Mouse (Mus musculus): Measurements from ENCODE around the gene Gm28919. TPM values are rescaled to one million over a fixed set of nuclear protein-coding genes. Genes with fewer than 3 reads are reported as not detected.
"Not testable (repeated sequence)": the region's sequence is repeated elsewhere in the genome, so short reads cannot be mapped to it uniquely, and the experiment has no call there.

Gm28919 gene
- not detected in 2 replicates for polyA plus RNA-seq (2015; fragmentation: Nextera tagmentation; extraction: Ambion mirVana)

DNA sequence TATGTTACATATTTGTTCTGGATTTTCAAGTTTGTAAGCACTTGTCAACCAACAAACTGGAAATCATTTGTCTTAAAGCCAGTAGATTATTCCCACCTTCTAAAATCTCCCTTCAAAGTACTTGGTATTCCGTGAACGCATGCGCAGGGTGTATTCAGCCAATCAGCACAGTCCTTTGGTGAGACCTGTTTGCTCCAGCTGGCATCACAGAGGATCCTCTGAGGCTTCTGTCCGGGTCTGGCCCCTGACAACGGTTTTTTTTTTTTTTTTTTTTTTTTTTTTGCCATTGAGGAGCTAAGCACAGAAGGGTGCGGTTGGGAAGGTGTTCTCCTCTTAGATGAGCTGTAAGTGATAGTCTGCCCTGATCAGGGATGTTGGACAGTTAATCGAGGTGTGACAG is at the start of gene Gm28919:
Gene Gm28919 (plus strand): TSS at position 301 of the 400 bp plus-strand sequence.
- not testable (repeated sequence) for DNase-seq (ENCODE audit: low spot score)

Other genes with a start within 250 kb of the Gm28919 start
- not detected in 2 replicates for gene Gm21719, start 99.3 kb downstream of the Gm28919 start, polyA plus RNA-seq (2015; fragmentation: Nextera tagmentation; extraction: Ambion mirVana)

Data from thymus, postnatal 0 days (tissue).